Mouse (Mus musculus) adipocyte (in vitro differentiated cells): ENCODE data around the gene Rhebl1.
A peak's percentile ranks its signal among the peaks of the same experiment; 100 is the strongest.

Experiments used
- DNase-seq: peaks from one replicate; pipeline ENCODE4 v3.0.0-alpha.2; 2016; ENCODE audit warnings: low spot score

Gene Rhebl1

DNA sequence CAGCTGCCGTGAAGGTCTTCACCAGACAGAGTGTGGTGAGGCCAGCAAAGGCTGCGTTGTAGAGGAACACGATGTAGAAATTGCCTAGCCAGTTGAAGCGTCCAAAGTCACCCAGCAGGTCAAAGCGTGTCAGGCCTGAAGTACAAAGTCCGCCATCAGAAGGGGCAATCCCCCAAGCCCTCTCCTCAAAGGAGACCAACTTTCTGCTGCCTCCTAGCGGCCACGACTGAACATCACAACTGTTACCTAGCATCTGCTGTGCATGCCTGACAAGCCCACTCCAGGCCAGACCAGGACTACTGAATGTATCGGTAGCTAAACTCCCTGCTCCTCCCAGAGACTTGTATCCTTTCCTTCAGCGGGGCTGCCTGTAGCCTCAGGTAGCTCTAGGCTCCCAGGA is 10.4 kb upstream of the Rhebl1 start:
- peak; percentile 30 for DNase-seq

DNA sequence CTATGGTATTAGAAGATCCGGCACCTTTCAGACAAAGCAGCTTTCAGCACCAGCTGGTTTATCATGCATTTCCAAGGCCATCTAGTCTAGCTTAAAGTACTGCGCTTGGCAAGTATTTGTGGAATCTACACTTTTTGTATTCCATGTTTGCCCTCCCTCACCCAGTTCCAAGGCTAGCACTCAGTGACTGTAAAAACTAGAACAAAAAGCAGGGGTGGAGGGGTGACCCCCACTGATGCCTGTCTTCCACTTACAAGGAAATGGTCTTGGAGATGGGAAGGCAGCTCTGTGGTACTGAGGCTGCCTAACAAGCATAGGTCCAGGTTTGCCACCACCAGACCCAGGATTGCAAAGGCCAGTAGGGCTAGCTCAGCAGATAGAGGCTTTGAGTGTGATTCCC is 8.3 kb upstream of the Rhebl1 start:
- DNase-seq: no peak

- no peak for DNase-seq
Observed at GRCm38 (mm10) chr15:98901530-98901929, 7.2 kb upstream of the Rhebl1 start.

GRCm38 (mm10) chr15:98897928-98898800 is 3.8 kb upstream of the Rhebl1 start, which contains the start of gene Dhh:
TSS of gene Dhh (minus strand) at chr15:98898540.
- no peak for DNase-seq

- DNase-seq: no peak
Observed at GRCm38 (mm10) chr15:98897495-98897894, 3.2 kb upstream of the Rhebl1 start.

DNA sequence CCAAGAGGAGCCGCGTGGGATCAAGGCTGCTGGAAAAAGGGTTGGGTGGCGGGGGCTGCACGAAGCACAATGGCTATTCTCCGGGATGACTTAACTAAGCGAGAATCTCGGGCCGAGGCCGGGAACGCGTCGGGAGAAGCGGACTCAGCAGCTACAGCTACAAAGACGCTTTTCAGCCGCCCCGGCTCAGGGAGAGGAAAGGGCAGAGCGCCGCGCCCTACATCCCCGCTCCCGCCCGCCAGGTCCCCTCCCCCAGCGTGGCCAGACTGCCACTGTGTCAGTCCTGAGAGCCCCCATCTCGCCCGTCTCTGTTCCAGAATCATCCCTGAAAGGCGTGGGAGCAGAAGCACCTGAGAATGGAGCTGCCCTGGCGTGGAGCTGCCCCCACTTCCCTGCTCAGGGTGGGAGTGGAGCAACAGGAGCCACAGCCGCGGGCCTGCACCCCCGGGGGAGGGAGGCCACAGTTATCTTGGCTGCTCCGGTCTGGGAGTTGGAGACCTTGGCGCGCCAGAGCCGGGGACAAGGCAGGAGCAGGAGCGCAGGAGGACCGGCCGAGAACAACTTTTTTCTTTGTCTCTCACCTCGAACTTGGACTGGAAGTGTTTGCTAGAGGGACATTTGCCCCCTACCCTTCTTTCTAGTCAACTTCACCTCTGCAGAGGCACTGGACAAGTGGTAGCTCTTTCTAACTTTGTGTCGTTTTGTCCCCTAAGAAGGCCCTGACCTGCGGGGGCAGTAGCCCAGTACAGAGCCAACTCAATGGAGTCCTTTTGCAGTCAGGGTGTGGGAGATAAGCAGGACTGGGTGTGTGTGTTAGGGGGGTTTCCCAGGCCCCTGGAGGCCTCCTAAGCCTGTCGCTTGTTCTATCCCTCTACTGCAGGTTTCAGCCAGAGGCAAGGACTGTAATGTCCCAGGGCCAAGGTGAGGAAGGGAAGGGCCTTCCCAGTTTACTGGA is 1.6 kb upstream of the Rhebl1 start:
- DNase-seq: no peak

DNA sequence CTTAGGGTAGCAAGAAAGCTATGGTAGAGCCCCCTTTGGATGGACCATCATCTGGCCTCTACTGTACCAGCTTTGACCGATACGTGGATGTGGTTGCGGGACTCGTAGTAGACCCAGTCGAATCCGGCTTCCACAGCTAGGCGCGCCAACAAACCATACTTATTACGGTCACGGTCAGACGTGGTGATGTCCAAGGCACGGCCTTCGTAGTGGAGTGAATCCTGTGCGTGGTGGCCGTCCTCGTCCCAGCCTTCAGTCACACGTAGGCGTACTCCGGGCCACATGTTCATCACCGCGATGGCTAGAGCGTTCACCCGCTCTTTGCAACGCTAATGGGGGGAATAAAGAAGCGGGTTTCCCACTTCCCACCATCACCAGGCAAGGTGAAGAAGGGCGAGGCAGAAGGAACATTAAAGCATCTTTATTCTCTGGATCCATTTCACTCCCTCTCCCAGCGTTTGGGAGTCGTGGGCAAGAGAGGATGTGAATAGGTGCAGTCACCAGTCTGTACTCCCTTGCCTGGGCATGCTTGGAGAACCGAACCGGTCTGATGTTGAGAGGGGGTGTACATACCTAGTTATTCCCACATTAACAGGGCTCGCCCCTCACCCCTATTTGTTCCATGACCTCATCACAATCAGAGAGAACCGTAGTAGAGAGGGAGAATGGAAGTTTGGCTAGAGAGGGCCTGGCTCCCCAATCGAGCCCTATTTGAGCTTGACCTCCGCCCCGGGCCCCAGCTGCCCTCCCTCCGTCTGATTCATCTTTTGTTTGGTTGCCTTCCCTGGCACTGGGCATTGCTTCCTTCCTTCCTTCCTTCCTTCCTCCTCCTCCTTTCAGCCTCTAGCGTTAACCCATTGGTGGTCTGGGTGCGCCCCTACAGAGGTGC is 650 bp upstream of the Rhebl1 start:
- DNase-seq: no peak

DNA sequence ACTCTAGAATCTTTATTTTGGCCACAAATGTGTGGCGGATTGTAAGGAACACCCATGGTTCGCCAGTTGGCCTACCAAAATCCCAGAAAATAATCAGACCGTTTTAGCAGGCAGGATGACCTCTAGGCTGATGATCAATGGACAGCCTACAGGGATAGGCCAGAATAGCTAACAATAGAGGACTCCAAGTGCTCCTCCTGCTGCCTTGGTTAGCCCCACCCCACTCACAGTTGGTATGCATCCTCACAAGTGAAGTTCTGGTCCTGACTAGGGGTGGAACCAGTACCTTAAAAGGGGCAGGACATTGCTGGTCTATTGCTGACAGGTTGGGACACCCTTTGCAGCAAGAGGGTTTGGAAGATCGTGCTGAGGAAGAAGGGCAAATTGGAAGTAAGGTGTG is 1.3 kb downstream of the Rhebl1 start:
- no peak for DNase-seq

DNA sequence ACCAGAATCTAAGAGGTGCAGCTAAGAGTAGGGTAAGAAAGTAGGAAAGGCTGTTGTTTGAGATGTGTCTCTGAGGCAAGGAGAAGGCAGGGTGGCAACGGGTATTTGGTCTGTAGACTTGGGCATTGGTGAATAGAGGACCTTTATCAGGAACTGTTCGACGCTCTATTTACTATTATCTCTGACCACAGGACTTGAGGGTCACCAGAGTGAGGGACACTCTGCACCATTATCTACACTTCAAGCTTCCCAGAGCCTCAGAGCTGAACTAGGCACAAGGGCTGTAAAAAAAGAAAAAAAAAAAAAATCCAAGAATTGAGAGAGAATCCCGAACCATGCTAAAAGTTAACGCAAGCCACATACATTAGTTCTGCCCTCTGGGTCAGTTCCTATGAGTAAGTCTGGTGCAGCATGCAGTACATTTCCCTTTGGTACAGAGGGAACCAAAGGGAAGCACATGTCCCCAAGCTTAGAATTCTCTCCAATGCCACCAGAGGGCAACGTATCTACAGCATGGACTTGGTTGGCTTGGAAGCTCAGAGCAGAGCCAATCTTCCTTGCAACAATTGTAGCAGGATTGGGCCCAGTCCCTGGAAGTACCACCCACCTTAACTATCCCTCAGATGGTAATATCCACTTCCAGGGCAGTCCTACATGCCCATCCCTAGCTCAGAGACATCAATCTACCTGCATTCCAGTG is 2.3 kb downstream of the Rhebl1 start:
- peak; percentile 92 for DNase-seq

- DNase-seq: no peak
Observed at GRCm38 (mm10) chr15:98891198-98891742, 3.1 kb downstream of the Rhebl1 start.

GRCm38 (mm10) chr15:98887526-98887925 is 6.8 kb downstream of the Rhebl1 start:
- DNase-seq: no peak

- no peak for DNase-seq
Observed at GRCm38 (mm10) chr15:98886667-98887387, 7.5 kb downstream of the Rhebl1 start.

- DNase-seq: no peak
Observed at GRCm38 (mm10) chr15:98884106-98884505, 10.2 kb downstream of the Rhebl1 start.

DNA sequence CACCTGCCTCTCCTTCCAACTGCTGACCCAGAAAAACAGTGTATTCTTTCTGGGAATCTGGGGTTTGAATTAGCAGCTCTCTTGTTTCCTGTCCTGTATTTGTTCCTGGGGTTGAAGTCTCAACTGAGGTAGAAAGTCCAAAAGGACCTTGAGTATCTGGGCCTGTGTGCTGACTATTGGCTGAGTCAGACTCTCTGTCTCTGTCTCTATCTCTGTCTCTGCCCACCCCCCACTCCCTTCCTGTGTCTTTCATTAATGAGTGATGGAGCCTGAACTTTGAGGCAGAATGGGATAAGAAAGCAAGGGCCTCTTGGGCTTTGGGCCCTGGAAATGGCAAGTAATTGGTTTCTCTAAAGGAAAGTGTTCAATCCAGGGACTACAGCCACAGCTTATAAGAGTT is 10.7 kb downstream of the Rhebl1 start:
- DNase-seq: no peak

- DNase-seq: no peak
Observed at GRCm38 (mm10) chr15:98881656-98882008, 12.7 kb downstream of the Rhebl1 start.

DNA sequence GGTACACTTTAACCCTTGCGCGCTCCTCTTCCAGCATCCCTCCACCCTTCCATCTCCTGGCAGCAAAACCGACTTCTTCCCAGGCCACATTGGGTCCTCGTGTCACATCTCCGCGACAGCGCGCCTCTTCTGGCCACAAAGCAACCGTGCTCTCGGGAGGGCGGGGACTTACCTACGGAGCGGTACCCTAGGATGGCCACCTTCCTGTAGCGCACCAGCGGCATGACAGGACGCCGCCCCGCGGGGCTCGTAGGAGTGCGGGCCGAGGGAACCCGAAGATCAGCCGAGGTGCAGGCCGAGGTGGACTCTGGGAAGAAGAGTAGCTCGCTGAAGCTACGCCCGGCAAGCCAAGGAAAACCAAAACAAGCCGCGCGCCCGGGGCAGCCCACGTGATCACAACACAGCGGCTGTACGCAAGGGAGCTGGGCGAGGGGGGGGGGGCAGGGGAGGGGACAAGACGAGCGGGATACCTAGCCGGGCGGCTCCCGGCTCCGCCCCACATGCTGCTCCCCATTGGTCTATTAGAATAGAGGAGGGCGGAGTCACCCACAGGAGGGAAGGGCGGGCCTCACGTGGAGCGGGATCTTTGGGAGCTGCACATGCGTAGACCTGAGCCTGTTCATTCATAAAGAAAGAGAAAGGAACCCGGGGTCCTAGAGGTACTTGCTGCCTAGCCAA is 13.2 kb downstream of the Rhebl1 start:
- DNase-seq: peak; percentile 93

- peak; percentile 74 for DNase-seq
Observed at GRCm38 (mm10) chr15:98877331-98877730, 17.0 kb downstream of the Rhebl1 start.

DNA sequence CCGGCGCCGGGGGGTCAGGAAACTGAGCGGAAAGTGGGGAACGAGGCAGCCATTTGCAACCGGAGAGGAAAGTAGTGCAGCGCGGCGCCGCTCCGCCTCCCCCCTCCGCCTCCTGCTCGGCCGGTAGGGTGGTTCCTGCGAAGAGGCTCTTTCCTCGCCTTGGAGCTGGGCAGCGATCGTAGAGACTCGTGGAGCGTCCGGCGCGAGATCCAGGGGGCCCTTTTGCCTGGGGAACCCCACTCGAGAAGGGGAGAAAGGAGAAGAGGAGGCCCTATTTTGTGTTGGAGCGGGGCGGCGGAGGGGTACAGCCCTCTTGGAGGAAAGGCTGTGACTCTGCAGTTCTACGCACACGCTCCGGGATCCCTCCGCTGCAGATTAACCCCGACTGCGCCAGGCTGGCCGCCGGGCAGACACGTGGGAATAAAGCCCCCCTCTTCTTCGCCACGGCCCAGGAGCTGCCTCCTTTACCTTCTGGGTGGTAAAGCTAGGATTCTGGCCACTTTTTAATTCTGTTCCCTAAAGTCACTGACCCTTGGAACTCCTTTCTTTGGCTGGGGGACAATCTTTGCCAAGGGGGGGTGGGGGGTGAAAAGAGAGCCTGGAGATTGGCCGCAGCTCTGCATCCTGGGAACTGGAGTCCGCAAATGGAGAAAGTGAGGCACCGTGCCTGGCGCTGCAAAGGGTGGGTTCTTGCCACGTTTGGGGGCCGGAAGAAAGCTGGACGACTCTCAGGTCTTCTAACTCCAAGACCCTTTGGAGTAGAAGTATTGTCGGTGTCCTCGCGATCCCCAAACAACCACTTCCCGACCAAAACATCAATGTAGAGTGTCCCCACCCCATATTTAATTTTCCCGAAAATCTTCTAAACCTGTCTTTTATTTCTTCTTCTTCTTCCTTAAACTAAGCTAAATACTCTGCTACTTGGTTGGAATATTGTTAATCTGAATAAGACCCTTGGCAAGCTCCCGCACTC is 22.1 kb downstream of the Rhebl1 start:
- peak; percentile 97 for DNase-seq
